Mouse (Mus musculus) hematopoietic stem cell, adult 5-6 weeks (primary cell): Measurements from ENCODE around the gene Ksr1. TPM values are rescaled to one million over a fixed set of nuclear protein-coding genes. Genes with fewer than 3 reads are reported as not detected.

Experiments
- ATAC-seq, 2 experiments: fragments of 125-278 bp in 1 of 2; replicated peaks in 1 of 2; 2 replicates each; pipeline ENCODE4 v1.8.0; 2016 to 2017; ENCODE audit warnings: inconsistent platforms in 2 of 2, mild to moderate bottlenecking in 2 of 2, moderate number of reproducible peaks in 2 of 2, low read depth in 1 of 2, moderate TSS enrichment in 1 of 2; ENCODE audit not compliant: low FRiP score in 2 of 2, poor library complexity in 2 of 2, severe bottlenecking in 2 of 2, insufficient read depth in 1 of 2, low TSS enrichment in 1 of 2
- total RNA-seq: library from RNA; stranded (forward); fragments of 172-1452, 232-1000 nt; gene quantifications from 2 replicates; pipeline ENCODE4 v1.2.3, GENCODE M21; 2017

The Ksr1 gene
- total RNA-seq, 1 experiment from 2014 or later, result 15.1 TPM

DNA sequence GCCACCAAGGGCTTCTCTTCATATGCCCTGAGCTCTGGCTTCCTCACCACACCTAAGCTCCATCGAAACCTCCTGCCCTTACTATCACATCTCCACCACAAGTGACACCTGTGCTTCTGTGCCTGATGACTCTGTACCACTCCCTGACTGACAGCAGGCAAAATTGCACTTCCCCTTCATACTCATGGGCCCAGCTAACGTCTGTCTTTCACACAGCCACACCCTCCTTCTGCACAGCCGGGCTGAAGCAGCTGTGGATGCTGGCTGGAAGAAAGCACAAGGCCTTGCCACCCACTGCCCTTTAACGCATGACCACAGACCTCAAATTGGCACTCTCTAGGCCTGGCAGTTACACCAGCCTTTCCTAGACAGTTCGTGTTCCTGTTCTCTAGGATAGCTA is 6.5 kb upstream of the Ksr1 start:
- peak; percentile 78 to 89 for ATAC-seq

DNA sequence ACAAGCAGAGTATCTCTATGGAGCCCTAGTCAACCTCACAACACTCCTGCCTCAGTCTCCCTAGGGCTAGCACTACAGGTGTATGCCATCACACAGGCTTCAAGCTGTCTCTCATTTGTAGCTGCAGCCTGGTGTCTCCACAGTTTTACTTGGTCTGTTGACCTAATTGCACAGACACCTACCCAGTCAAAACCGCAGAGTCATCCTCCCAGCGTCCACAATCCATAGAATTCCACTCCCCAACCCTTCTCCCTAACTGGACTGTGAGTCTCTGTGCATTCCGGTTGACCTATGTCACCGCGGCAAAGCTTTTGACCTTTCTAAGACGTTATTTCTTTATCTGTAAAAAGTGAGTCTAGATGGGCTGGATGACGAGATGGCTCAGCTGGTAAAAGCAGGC is 5.7 kb upstream of the Ksr1 start:
- ATAC-seq, result no peak

DNA sequence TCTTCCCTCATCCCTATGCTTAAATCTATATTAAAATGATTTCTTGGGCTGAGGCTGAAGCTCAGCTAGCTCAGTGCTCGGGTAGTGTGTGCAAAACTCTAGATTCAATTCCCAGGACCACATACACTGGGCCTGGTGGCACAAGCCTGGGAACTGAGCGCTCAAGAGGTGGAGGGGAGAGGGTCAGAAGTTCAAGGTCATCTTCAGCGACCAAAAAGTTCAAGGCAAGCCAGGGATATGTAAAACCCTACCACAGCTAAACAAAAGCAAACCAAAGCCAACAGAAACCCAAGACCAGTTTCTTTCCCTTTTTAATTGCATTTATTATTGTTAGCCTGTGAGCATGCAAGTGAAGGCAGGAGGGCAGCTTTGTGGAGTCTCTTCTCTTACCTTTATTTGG is 4.1 kb upstream of the Ksr1 start:
- no peak for ATAC-seq

DNA sequence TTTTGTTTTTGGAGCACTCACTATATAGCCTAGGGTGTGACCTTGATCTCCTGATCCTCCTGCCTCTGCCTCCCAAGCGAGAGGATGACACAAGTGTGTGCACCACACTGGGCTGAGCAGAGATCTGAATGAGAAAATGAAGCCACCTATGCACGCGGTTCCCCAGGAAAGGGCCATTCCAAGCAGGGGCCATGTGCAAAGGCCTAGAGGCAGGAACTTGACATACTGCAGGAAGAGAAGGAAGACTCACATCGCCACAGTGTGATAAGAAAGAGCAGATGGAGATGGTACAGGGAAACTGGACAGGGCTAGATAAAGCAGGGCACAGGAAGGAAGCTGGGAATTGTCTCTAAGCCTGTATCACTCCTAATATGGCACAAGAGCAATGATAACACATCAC is 3.1 kb upstream of the Ksr1 start:
- ATAC-seq, result no peak

DNA sequence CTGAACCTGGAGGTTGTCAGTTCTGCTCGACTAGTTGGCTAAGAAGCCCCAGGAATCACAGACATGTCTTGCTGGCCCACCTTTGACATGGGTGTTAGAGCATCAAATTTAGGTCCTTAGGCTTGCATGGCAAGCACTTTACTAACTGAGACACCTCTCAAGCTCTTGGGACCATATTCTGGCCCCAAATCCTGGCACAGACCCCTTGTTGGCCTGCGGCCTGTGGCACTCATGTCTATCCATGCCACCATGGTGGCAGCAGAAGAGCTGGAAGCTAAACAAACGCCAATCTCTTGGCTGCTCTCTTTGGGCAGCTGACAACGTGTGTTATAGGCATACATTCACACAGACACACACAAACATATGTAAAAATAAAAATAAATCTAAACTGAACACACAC is 2.6 kb upstream of the Ksr1 start:
- no peak for ATAC-seq

DNA sequence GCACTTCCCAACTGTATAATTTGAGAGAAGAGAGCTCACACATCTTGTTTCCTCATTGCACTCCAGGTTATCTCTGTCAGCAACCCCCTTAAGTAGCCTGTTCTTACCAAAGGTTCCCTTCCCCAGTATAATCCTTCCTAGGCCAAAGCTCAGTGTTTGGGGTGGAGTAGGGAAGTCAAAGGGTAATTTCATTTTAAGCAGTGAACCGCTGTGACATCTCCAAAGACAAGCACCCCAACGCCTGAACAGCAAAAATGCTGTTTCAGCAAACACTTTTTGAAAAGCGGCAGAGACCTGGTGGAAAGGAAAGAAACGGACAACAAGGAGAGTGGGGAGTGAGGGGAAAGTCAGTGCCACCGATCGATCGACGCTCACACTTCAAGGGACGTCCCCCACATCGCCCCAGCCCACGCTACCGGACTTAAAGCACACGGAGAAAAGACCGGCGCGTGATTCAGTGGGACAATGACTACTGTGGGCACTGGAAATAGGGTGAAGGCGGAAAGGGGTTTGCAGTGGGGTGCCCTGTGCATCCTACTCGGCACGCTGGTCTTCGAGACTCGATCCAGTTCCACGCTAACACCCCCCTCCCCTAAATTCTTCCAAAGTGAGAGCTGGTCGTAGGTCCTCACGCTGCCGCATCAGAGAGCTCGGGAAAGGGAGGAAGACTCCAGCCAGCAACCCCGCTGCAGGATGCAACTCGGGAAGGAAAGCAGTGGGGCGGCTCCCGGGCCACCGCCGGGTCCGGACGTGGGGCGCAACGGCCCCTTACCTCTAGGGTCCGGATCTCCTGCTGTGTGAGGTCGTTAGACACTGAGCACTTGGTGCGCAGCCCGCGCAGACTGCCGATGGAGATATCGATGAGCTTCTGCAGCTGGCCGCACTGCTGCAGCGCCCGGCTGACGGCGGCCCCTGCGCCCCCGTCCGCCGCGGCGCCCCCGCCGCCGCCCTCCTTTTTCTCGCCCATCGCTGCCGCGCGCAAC is 633 bp downstream of the Ksr1 start:
- no peak for ATAC-seq

DNA sequence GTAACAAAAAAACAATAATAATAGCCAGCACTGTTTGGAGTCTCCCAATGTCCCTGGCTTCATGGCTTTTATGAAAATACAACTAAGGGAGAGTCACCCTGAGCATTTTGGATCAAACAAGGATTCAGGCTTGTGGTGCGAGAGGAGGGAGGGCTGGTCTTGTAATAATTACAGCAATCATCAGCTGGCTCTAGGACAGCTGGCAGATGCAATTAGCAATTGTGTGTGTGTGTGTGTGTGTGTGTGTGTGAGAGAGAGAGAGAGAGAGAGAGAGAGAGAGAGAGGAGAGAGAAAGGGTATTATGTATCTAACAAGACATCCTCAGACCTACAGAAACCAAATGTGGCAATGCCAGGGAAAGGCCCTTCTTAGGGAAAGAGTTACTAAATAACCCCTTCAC is 1.5 kb downstream of the Ksr1 start:
- no peak for ATAC-seq

DNA sequence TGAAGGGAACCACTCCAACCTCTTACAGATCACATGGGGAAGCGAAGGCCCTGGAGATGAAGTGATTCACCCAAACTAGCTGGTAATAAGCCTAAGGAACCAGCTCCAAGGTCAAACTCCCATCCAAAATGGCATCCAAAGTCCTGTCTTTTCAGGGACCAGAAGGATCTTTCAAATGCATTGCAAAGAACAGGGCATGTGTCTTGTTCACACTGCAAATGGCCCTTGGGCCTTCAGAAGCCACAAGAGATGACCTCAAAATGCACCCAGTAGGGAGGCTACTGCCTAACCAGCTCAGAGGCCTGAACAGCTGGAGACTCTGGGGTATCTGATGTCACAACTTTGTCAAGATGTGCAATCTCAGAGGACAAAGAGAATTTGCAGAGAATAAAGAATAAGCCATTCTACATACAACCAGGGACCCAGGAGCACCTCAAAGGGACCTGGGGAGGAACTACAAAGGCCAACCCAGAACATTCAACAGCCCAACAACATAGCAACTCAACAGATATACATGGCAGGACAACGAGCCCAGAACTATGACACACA is 2.1 kb downstream of the Ksr1 start:
- ATAC-seq, result no peak

DNA sequence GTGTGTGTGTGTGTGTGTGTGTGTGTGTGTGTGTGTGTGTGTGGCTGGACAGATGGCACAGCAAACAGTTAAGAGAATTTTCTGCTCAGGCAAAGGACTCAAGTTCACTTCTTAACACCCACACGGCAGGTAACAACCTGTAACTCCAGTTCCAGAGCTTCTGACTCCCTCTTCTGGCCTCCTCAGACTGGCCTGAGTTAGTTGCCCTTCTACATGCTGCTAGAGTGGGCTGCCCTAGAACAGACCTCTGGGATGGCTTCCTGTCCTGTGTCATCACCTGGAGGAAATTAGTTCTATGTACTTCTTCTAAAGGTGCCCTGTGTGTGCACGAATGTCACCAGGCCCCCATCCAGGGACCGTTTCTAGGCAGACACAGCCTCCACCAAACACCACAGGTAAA is 2.9 kb downstream of the Ksr1 start:
- ATAC-seq, result no peak

DNA sequence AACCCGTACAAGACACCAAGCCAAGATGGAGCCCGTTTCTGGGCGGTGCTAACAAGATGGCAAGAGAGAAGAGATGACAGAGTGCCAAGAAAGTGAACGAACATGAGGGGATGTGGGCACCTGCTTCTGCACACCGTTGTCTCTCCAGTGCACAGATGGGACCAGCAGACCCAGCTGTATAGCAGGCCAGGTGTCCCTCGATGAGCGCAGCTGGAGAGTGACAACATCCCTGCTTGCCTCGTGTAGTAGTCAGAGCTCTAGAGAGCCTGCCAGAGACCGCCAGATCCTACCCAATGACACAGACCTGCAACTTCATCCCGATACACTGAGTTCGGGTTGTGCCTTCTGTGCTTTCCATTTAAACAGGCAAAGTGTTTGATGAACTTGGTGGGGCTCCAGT is 3.8 kb downstream of the Ksr1 start:
- ATAC-seq, result no peak

DNA sequence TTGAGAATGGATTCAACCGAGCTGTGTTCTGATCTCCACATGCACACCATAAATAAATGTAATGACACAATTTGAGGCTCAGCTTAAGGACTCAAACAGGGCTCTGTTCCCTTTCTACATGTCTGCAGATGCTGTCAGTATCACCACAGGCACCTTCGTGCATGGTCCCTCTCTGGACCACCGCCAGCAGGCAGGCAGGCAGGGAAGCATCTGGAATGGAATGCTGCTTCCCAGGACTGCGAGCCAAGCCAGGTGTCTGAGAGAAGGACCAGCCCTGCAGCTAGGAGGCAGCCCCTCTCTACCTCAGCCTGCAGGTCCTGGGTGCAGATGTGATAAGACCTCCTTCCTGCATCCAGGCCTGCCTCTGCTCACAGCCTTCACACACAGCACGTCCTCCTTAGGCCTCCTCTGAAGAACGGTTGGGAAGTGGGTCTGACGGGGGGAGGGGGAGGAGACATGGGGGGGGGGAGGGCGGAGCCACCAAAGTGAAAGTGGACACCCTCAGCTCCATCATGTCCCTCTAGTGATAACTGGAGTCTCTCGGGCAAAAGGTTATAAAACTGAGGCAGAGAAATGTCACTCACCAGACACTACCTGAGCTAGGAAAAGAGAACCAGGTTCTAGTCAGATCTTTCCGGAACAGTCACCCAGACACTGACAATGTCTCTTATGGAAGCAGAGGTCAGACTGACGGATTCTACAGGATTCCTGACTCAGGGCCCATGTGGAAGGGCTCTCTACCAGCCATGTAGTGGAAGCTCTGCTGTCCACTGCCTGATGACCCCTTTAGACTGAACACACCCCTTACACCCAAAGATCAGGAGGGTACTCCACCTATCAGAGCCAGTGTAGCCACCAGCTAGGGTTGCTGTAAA is 4.7 kb downstream of the Ksr1 start:
- no peak for ATAC-seq

DNA sequence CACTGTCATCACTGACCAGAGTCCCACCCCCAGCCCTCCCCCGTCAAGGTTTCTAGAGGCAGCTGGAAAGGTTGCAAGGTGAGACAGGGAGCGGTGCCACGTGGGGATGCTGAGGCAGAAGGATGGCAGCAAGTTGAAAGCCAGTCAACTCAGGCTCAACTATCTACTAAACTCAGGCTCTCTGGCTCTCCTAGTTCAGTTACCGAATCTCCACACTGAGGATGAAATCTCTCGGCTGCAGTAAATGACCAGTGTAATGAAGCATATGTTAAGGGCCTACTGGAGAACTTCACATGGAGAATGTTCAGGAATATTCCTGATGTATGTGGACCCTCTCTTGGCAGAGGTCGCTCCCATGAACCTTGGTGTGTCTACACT is 5.7 kb downstream of the Ksr1 start:
- no peak for ATAC-seq

DNA sequence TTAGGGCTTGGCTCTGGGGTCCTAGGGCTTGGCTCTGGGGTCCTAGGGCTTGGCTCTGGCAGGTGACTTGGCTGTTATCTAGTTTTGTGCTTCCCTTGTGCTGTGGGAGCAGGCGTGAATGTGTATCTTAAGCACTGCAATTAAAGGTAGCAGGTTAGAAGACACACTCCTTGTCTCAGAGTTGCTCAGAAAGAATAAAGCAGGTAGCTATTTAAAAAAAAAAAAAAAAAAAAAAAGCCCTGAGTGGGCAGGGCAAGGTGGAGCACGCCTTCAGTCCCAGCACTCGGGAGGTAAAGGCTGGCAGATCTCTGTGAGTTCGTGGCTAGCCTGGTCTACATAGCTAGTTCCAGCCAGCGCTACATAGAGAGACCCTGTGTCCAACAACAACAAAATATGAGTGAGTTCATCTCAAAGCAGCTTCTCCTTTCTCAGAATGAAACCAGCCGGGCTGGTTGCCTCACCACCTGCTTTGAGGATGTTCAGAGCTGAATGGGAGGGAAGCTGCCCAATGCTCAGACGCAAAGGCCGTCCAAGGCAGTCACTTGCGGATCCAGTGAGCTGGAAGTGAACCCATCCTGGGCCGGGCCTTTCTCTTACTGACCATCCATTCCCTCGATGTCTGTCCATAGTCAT is 6.2 kb downstream of the Ksr1 start:
- 0 out of 4 replicates have a peak, but pooled peaks have one; percentile 16 to 37 for ATAC-seq

DNA sequence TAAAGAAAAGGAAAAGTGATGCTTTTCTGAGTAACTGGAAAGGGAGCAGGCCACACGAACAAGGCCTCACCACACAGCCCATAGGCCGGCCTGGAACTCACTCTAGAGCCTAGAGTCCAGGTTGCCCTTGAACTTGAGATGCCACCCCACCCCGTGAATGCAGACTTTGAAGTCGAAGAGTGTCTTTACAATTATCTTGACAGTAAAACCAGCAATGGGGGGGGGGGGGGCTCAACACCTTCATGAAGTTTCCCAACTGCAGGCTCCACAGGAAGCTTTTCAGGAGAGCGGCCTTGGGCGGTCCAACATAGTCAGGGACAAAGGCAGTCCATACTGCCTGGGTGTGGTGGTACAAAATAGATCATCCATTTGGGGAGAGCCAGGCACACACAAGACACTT is 7.6 kb downstream of the Ksr1 start:
- no peak for ATAC-seq

DNA sequence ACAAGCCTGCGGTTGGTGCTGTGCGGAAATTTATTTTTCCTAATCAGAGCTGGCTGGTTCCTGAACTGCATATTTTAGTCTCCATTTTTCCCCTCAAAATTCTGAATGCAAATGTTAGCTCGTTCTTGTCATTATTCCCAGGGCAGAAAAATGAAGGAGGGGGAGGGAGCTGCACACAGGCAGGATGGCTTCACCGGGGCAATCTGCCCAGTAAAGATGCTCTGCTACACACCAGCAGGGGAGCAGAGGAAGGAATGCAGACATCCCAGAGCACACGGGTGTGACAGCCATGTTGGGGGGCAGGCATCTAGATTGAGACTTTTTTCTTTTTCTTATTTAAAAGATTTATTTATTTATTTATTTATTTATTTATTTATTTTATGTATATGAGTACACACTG is 9.0 kb downstream of the Ksr1 start:
- no peak for ATAC-seq

DNA sequence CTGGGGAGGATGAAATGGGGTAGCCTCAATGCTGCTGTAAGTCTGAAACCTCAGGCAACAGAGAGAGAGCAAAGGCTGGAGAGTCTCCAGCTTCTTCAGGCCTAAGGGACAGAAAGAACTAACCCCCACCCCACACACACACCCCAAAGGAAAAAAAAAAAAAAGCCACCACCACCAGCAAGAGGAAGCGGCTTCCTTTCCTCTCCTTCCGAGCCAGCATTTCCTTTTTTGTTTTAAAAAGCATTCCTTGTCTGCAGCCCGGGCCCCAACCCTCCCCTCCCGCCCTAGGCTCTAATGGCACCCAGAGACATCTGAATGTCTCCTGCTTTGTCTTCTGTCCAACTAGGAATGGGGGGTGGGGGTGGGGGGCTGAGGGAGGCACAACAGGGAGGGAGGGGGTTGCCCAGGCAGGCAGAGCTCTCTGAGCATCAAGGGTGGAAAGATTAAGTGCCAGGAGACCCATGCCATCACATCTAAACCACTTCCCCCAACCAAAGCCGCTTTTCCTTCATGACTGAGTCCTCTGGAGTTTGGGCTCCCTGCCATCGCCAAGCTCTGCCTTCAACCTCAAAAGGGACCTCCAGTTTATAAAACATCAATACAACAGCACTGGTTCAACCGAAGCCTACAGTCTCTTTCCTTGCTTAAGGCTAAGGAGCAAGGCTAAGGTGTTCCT is 10.4 kb downstream of the Ksr1 start:
- ATAC-seq, result peak; percentile 63 to 69; a peak in 3 of 4 replicates

DNA sequence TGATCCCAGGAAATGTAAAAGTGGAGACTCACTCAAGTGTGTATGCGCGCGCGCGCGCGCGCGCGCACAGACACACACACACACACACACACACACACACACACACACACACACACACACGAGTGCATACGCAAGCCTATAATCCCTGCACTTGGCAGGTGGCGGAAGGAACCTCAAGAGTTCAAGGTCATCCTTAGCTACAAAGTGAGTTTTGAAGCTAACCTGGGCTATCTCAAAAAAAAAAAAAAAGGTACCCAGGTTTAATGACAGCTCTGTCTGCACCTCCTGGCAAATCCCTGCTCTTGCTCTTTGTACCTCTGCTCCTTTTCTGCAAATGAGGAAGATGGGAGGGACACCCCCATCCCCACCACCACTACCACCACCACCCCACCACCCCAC is 11.1 kb downstream of the Ksr1 start:
- no peak for ATAC-seq
